Mouse (Mus musculus): ENCODE results near the gene Poc1a. TPM values are rescaled to one million over a fixed set of nuclear protein-coding genes. Genes with fewer than 3 reads are reported as not detected.

The Poc1a gene
- polyA plus RNA-seq (2015; fragmentation: Nextera tagmentation; extraction: Ambion mirVana): 23.8 and 24.0 TPM in 2 replicates

- peaks cover 14% of the 10 kb centered on the region for H3K4me1 ChIP-seq
- no peaks in the 10 kb centered on the region for H3K27me3 ChIP-seq
- peak within 1 kb of the TSS; percentile 72 for H3K4me3 ChIP-seq
- under 1% methylated on average over 47 of the region's 47 CpGs for WGBS
- H3K9ac ChIP-seq: peak within 1 kb of the TSS; percentile 74
- no peaks in the 10 kb centered on the region for H3K9me3 ChIP-seq
- H3K36me3 ChIP-seq: peaks cover 16% of the 10 kb centered on the region
- peak within 1 kb of the TSS; percentile 69 for H3K27ac ChIP-seq
- H3K4me2 ChIP-seq (replicated peaks): peak within 1 kb of the TSS; percentile 92
- peak; percentile 97 for ATAC-seq (ENCODE audit: low FRiP score, low read depth)
Measured at GRCm38 (mm10) chr9:106280808-106281544, at the start of gene Poc1a. TSS of gene Poc1a (plus strand) at chr9:106281061.

- Histone ChIP-seq H3K27ac (no peak overlapping the region), H3K27me3 (peaks cover 6% of the 10 kb centered on the region), H3K9ac (no peak overlapping the region), H3K4me3 (no peak overlapping the region), H3K4me1 (peaks cover 4% of the 10 kb centered on the region; the same call in 1 of the 2 replicates), H3K36me3 (peaks cover 44% of the 10 kb centered on the region), H3K9me3 (no peaks in the 10 kb centered on the region), H3K4me2 (replicated peaks) (no peak overlapping the region)
- 84% methylated on average over 7 of the region's 7 CpGs for WGBS
- no peak for ATAC-seq (ENCODE audit: low FRiP score, low read depth)
Measured at GRCm38 (mm10) chr9:106231220-106231619, 49.6 kb upstream of the Poc1a start.

DNA sequence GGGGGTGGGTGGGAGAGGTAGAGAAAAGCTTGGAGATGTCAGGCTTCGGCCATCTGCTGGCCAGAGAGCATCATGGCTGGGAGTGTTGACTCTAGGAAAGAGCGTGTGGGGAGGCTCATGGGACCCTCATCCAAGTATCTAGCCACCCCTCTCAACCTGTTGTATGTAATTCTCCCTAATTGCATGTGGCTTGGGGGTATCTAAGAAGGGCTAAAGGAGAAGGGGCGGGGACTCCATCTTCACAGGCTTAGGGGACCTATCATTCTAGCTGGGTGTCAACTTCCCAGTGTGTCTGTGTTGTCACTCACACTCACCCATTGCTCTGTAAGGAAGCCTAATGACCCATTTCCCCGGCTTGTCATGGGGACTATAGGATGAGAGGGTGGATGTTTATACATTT is 49.0 kb upstream of the Poc1a start:
- no peak for ATAC-seq (ENCODE audit: low FRiP score, low read depth)
- Histone ChIP-seq H3K27ac (no peak overlapping the region), H3K9me3 (no peaks in the 10 kb centered on the region), H3K9ac (no peak overlapping the region), H3K4me3 (no peak overlapping the region), H3K4me1 (no peaks in the 10 kb centered on the region), H3K4me2 (replicated peaks) (no peak overlapping the region), H3K36me3 (peaks cover 50% of the 10 kb centered on the region), H3K27me3 (peaks cover 6% of the 10 kb centered on the region)
- WGBS: 90% methylated on average over 4 of the region's 4 CpGs

- Histone ChIP-seq H3K9me3 (no peaks in the 10 kb centered on the region), H3K27me3 (no peaks in the 10 kb centered on the region), H3K36me3 (peaks cover 61% of the 10 kb centered on the region), H3K9ac (no peak overlapping the region), H3K4me1 (no peaks in the 10 kb centered on the region), H3K27ac (no peak overlapping the region), H3K4me2 (replicated peaks) (no peak overlapping the region), H3K4me3 (no peak overlapping the region)
- ATAC-seq (ENCODE audit: low FRiP score, low read depth): no peak
- WGBS: 87% methylated on average over 3 of the region's 3 CpGs
Measured at GRCm38 (mm10) chr9:106232956-106233355, 47.9 kb upstream of the Poc1a start.

DNA sequence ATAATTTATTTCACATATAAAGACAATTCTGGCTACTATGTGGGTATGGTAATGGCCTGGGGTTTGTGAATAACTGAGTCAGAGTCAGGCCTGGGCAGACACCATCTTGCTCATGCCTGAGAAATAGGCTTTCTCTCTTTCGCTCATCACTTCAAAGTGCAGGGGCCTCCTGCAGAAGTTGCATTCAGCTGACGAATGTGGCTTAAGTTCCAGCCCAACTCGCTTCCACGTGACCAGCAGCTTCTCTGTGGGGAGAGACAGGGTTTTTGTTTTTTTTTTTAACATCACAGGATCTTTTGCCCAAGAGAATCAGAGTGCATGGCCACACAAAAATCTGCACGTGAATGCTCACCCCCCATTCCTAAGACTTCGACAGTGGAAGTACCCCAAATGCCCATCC is 46.9 kb upstream of the Poc1a start:
- H3K4me3 ChIP-seq: no peak overlapping the region
- ATAC-seq (ENCODE audit: low FRiP score, low read depth): no peak
- peaks cover 71% of the 10 kb centered on the region for H3K36me3 ChIP-seq
- H3K4me1 ChIP-seq: no peaks in the 10 kb centered on the region
- no peak overlapping the region for H3K27ac ChIP-seq
- WGBS: 76% methylated on average over 6 of the region's 6 CpGs
- H3K9me3 ChIP-seq: no peaks in the 10 kb centered on the region
- H3K27me3 ChIP-seq: no peaks in the 10 kb centered on the region
- H3K9ac ChIP-seq: no peak overlapping the region
- no peak overlapping the region for H3K4me2 ChIP-seq (replicated peaks)

DNA sequence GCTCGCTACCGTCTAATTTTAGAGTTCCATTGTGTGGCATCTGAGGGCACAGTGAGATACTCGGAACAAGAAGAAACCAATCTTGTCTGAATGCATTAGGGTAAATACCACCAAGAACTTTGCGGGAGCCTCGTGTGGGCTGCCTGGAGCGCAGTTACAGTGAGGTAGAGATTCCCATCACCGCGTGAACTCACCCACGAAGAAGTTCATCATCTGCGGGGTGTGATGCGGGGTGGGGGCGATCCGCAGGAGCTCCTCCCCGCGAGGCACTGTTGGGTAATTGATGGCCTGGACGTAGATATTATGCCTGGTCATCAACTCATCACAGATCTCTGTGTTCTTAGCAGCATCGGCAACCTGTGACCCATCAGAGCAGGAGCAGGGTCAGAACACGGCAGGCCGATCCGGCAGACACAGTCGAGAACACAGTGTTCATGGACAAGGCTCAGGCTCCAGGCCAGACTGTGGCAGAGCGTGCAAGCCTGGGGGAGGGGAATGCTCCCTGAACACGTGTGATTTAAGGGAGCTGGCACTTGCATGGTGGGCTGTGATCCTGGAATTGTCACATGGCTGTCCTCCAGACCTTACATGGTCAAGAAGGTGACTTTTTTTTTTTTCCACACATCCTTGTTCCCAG is 45.5 kb upstream of the Poc1a start:
- WGBS: 90% methylated on average over 23 of the region's 23 CpGs
- no peak overlapping the region for H3K4me3 ChIP-seq
- no peaks in the 10 kb centered on the region for H3K4me1 ChIP-seq
- no peaks in the 10 kb centered on the region for H3K9me3 ChIP-seq
- no peak overlapping the region for H3K9ac ChIP-seq
- no peak overlapping the region for H3K4me2 ChIP-seq (replicated peaks)
- H3K36me3 ChIP-seq: peaks cover 85% of the 10 kb centered on the region
- ATAC-seq (ENCODE audit: low FRiP score, low read depth): no peak
- no peaks in the 10 kb centered on the region for H3K27me3 ChIP-seq
- H3K27ac ChIP-seq: no peak overlapping the region

DNA sequence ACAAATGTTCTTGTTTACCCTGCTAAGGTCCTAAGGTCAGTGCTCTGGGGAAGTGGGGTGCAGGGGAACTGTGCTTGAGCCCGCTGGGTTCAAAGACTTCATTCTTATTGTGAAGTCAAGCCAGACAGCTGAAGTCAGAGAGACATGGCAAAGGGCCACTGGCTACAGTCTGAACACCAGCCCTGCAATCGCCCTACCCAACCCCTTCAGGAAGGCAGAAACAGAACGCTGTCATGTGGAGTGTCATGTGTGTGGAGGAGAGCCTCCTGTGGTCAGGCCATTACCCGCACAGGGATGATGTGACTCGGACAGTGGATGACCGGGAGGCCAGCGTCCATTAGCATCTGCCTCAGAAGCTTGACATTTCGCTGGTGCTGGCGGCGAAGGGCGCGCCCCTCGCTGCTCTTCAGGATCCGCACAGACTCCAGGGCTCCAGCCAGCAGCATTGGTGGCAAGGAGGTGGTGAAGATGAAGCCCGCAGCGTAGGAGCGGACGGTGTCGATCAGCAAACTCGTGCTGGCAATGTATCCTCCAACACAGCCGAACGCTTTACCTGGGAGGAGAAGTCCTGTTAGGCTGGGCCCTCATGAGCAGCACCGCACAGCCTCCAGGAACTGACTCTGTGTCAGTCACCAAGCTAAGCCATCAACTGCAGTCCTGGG is 44.6 kb upstream of the Poc1a start:
- Histone ChIP-seq H3K4me2 (replicated peaks) (no peak overlapping the region), H3K27ac (no peak overlapping the region), H3K9ac (no peak overlapping the region), H3K4me1 (no peaks in the 10 kb centered on the region), H3K9me3 (no peaks in the 10 kb centered on the region), H3K36me3 (peaks cover 94% of the 10 kb centered on the region), H3K27me3 (no peaks in the 10 kb centered on the region), H3K4me3 (no peak overlapping the region)
- no peak for ATAC-seq (ENCODE audit: low FRiP score, low read depth)
- WGBS: 93% methylated on average over 23 of the region's 23 CpGs

- no peak overlapping the region for H3K9ac ChIP-seq
- no peaks in the 10 kb centered on the region for H3K9me3 ChIP-seq
- H3K27ac ChIP-seq: no peak overlapping the region
- peaks cover 100% of the 10 kb centered on the region for H3K36me3 ChIP-seq
- no peak for ATAC-seq (ENCODE audit: low FRiP score, low read depth)
- 92% methylated on average over 3 of the region's 3 CpGs for WGBS
- H3K4me3 ChIP-seq: no peak overlapping the region
- H3K4me2 ChIP-seq (replicated peaks): no peak overlapping the region
- H3K4me1 ChIP-seq: no peaks in the 10 kb centered on the region
- no peaks in the 10 kb centered on the region for H3K27me3 ChIP-seq
Measured at GRCm38 (mm10) chr9:106236818-106237211, 44.0 kb upstream of the Poc1a start.

- Histone ChIP-seq H3K4me1 (no peaks in the 10 kb centered on the region), H3K4me2 (replicated peaks) (no peak overlapping the region), H3K36me3 (peaks cover 100% of the 10 kb centered on the region), H3K27ac (no peak overlapping the region), H3K9ac (no peak overlapping the region), H3K4me3 (no peak overlapping the region), H3K9me3 (no peaks in the 10 kb centered on the region), H3K27me3 (no peaks in the 10 kb centered on the region)
- no peak for ATAC-seq (ENCODE audit: low FRiP score, low read depth)
- WGBS: 89% methylated on average over 8 of the region's 8 CpGs
Measured at GRCm38 (mm10) chr9:106237401-106237800, 43.5 kb upstream of the Poc1a start.

DNA sequence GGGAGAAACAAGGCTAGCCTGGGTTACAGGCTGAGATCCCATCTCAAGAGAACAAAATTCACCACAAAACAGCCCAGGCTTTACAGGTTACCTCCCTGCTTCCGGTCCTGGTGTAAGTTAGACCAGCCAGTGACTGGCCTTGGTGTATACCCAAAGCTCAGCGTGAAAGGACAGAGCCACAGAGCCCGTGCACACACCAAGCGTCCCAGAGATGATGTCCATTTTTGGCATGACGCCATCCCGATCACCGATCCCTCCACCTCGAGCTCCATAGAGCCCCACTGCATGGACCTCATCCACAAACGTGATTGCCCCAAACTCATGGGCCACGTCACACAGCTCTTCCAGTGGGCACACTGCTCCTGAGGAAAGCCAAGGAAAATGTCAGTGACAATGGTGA is 43.0 kb upstream of the Poc1a start:
- ATAC-seq (ENCODE audit: low FRiP score, low read depth): no peak
- Histone ChIP-seq H3K36me3 (peaks cover 100% of the 10 kb centered on the region), H3K27me3 (no peaks in the 10 kb centered on the region), H3K4me3 (no peak overlapping the region), H3K4me2 (replicated peaks) (no peak overlapping the region), H3K9me3 (no peaks in the 10 kb centered on the region), H3K27ac (no peak overlapping the region), H3K9ac (no peak overlapping the region), H3K4me1 (no peaks in the 10 kb centered on the region)
- WGBS: 96% methylated on average over 10 of the region's 10 CpGs

- peaks cover 71% of the 10 kb centered on the region for H3K36me3 ChIP-seq
Measured at GRCm38 (mm10) chr9:106241541-106242164, 39.2 kb upstream of the Poc1a start.

More at GRCm38 (mm10) chr9:106241541-106242164, 39.2 kb upstream of the Poc1a start:
- WGBS: 86% methylated on average over 10 of the region's 10 CpGs
- no peaks in the 10 kb centered on the region for H3K9me3 ChIP-seq
- no peak overlapping the region for H3K4me3 ChIP-seq
- no peak overlapping the region for H3K27ac ChIP-seq
- H3K4me1 ChIP-seq: peaks cover 15% of the 10 kb centered on the region
- H3K4me2 ChIP-seq (replicated peaks): no peak overlapping the region
- ATAC-seq (ENCODE audit: low FRiP score, low read depth): no peak
- no peaks in the 10 kb centered on the region for H3K27me3 ChIP-seq
- H3K9ac ChIP-seq: no peak overlapping the region

Data from limb, embryonic 13.5 days (tissue).